Mouse (Mus musculus): ENCODE results near the gene Gc. TPM values are rescaled to one million over a fixed set of nuclear protein-coding genes. Genes with fewer than 3 reads are reported as not detected.

The Gc gene
- 13.5 and 17.3 TPM in 2 replicates for polyA plus RNA-seq (2014; fragmentation: Nextera tagmentation; extraction: Ambion mirVana)

GRCm38 (mm10) chr5:89457554-89458062 is at the start of gene Gc:
Gc (minus strand) TSS chr5:89457898.
- Histone ChIP-seq H3K4me3 (ENCODE audit: low read depth, low read length) (no peak within 1 kb of the TSS), H3K4me2 (no peak within 1 kb of the TSS), H3K9ac (ENCODE audit: low read depth, low read length) (no peak within 1 kb of the TSS), H3K27ac (ENCODE audit: low read depth, low read length) (no peak within 1 kb of the TSS), H3K9me3 (ENCODE audit: control insufficient read depth, low read length) (no peaks in the 10 kb centered on the region), H3K36me3 (ENCODE audit: control insufficient read depth, insufficient read depth, low read length) (no peaks in the 10 kb centered on the region), H3K27me3 (replicated peaks; ENCODE audit: control insufficient read depth, insufficient read depth, low read length) (no peaks in the 10 kb centered on the region), H3K4me1 (replicated peaks; ENCODE audit: control insufficient read depth, insufficient read depth, low read length) (no peaks in the 10 kb centered on the region)
- DNase-seq (ENCODE audit: low spot score) (no peak), ATAC-seq (replicated peaks; ENCODE audit: low FRiP score) (no peak)
- 55% methylated on average over 5 of the region's 5 CpGs for WGBS

GRCm38 (mm10) chr5:89500182-89500581 is 42.5 kb upstream of the Gc start:
- no peak overlapping the region for H3K9ac ChIP-seq (ENCODE audit: low read depth, low read length)
- no peak overlapping the region for H3K4me2 ChIP-seq
- no peak overlapping the region for H3K4me3 ChIP-seq (ENCODE audit: low read depth, low read length)
- H3K36me3 ChIP-seq (ENCODE audit: control insufficient read depth, insufficient read depth, low read length), result no peaks in the 10 kb centered on the region
- ATAC-seq (replicated peaks; ENCODE audit: low FRiP score) (no peak), DNase-seq (ENCODE audit: low spot score) (no peak)
- no peaks in the 10 kb centered on the region for H3K9me3 ChIP-seq (ENCODE audit: control insufficient read depth, low read length)
- no peak overlapping the region for H3K27ac ChIP-seq (ENCODE audit: low read depth, low read length)
- 45% methylated on average over 6 of the region's 6 CpGs for WGBS
- no peaks in the 10 kb centered on the region for H3K27me3 ChIP-seq (replicated peaks; ENCODE audit: control insufficient read depth, insufficient read depth, low read length)
- no peaks in the 10 kb centered on the region for H3K4me1 ChIP-seq (replicated peaks; ENCODE audit: control insufficient read depth, insufficient read depth, low read length)

- no peak overlapping the region for H3K4me3 ChIP-seq (ENCODE audit: low read depth, low read length)
- 87% methylated on average over 1 of the region's 1 CpGs for WGBS
- no peaks in the 10 kb centered on the region for H3K27me3 ChIP-seq (replicated peaks; ENCODE audit: control insufficient read depth, insufficient read depth, low read length)
- no peaks in the 10 kb centered on the region for H3K36me3 ChIP-seq (ENCODE audit: control insufficient read depth, insufficient read depth, low read length)
- DNase-seq (ENCODE audit: low spot score) (no peak), ATAC-seq (replicated peaks; ENCODE audit: low FRiP score) (no peak)
- no peak overlapping the region for H3K4me2 ChIP-seq
- no peak overlapping the region for H3K9ac ChIP-seq (ENCODE audit: low read depth, low read length)
- no peak overlapping the region for H3K27ac ChIP-seq (ENCODE audit: low read depth, low read length)
- no peaks in the 10 kb centered on the region for H3K4me1 ChIP-seq (replicated peaks; ENCODE audit: control insufficient read depth, insufficient read depth, low read length)
- no peaks in the 10 kb centered on the region for H3K9me3 ChIP-seq (ENCODE audit: control insufficient read depth, low read length)
Measured at GRCm38 (mm10) chr5:89492560-89492959, 34.9 kb upstream of the Gc start.

- ATAC-seq (replicated peaks; ENCODE audit: low FRiP score) (no peak), DNase-seq (ENCODE audit: low spot score) (no peak)
- no peak overlapping the region for H3K9ac ChIP-seq (ENCODE audit: low read depth, low read length)
- no peaks in the 10 kb centered on the region for H3K9me3 ChIP-seq (ENCODE audit: control insufficient read depth, low read length)
- no peak overlapping the region for H3K4me3 ChIP-seq (ENCODE audit: low read depth, low read length)
- no peak overlapping the region for H3K27ac ChIP-seq (ENCODE audit: low read depth, low read length)
- H3K36me3 ChIP-seq (ENCODE audit: control insufficient read depth, insufficient read depth, low read length), result no peaks in the 10 kb centered on the region
- H3K4me1 ChIP-seq (replicated peaks; ENCODE audit: control insufficient read depth, insufficient read depth, low read length), result no peaks in the 10 kb centered on the region
- H3K27me3 ChIP-seq (replicated peaks; ENCODE audit: control insufficient read depth, insufficient read depth, low read length), result no peaks in the 10 kb centered on the region
- 83% methylated on average over 4 of the region's 4 CpGs for WGBS
- no peak overlapping the region for H3K4me2 ChIP-seq
Measured at GRCm38 (mm10) chr5:89470483-89470882, 12.8 kb upstream of the Gc start.

GRCm38 (mm10) chr5:89467886-89468285 is 10.2 kb upstream of the Gc start:
- H3K27me3 ChIP-seq (replicated peaks; ENCODE audit: control insufficient read depth, insufficient read depth, low read length), result no peaks in the 10 kb centered on the region
- no peak overlapping the region for H3K4me3 ChIP-seq (ENCODE audit: low read depth, low read length)
- H3K27ac ChIP-seq (ENCODE audit: low read depth, low read length), result no peak overlapping the region
- no peak overlapping the region for H3K9ac ChIP-seq (ENCODE audit: low read depth, low read length)
- DNase-seq (ENCODE audit: low spot score), result no peak
- no peaks in the 10 kb centered on the region for H3K36me3 ChIP-seq (ENCODE audit: control insufficient read depth, insufficient read depth, low read length)
- no peaks in the 10 kb centered on the region for H3K9me3 ChIP-seq (ENCODE audit: control insufficient read depth, low read length)
- no peaks in the 10 kb centered on the region for H3K4me1 ChIP-seq (replicated peaks; ENCODE audit: control insufficient read depth, insufficient read depth, low read length)
- 63% methylated on average over 2 of the region's 2 CpGs for WGBS
- ATAC-seq (replicated peaks; ENCODE audit: low FRiP score), result no peak
- H3K4me2 ChIP-seq, result no peak overlapping the region

- ATAC-seq (replicated peaks; ENCODE audit: low FRiP score) (no peak), DNase-seq (ENCODE audit: low spot score) (no peak)
- Histone ChIP-seq H3K9me3 (ENCODE audit: control insufficient read depth, low read length) (no peaks in the 10 kb centered on the region), H3K4me2 (no peak overlapping the region), H3K27me3 (replicated peaks; ENCODE audit: control insufficient read depth, insufficient read depth, low read length) (no peaks in the 10 kb centered on the region), H3K4me3 (ENCODE audit: low read depth, low read length) (no peak overlapping the region), H3K9ac (ENCODE audit: low read depth, low read length) (no peak overlapping the region), H3K27ac (ENCODE audit: low read depth, low read length) (no peak overlapping the region), H3K36me3 (ENCODE audit: control insufficient read depth, insufficient read depth, low read length) (no peaks in the 10 kb centered on the region), H3K4me1 (replicated peaks; ENCODE audit: control insufficient read depth, insufficient read depth, low read length) (no peaks in the 10 kb centered on the region)
- 78% methylated on average over 1 of the region's 1 CpGs for WGBS
Measured at GRCm38 (mm10) chr5:89467045-89467444, 9.3 kb upstream of the Gc start.

GRCm38 (mm10) chr5:89466275-89466674 is 8.6 kb upstream of the Gc start:
- Histone ChIP-seq H3K4me2 (no peak overlapping the region), H3K4me3 (ENCODE audit: low read depth, low read length) (no peak overlapping the region), H3K4me1 (replicated peaks; ENCODE audit: control insufficient read depth, insufficient read depth, low read length) (no peaks in the 10 kb centered on the region), H3K9me3 (ENCODE audit: control insufficient read depth, low read length) (no peaks in the 10 kb centered on the region), H3K36me3 (ENCODE audit: control insufficient read depth, insufficient read depth, low read length) (no peaks in the 10 kb centered on the region), H3K9ac (ENCODE audit: low read depth, low read length) (no peak overlapping the region), H3K27me3 (replicated peaks; ENCODE audit: control insufficient read depth, insufficient read depth, low read length) (no peaks in the 10 kb centered on the region), H3K27ac (ENCODE audit: low read depth, low read length) (no peak overlapping the region)
- DNase-seq (ENCODE audit: low spot score) (no peak), ATAC-seq (replicated peaks; ENCODE audit: low FRiP score) (no peak)

- H3K9me3 ChIP-seq (ENCODE audit: control insufficient read depth, low read length), result no peaks in the 10 kb centered on the region
- no peak overlapping the region for H3K4me3 ChIP-seq (ENCODE audit: low read depth, low read length)
- no peak overlapping the region for H3K9ac ChIP-seq (ENCODE audit: low read depth, low read length)
- H3K36me3 ChIP-seq (ENCODE audit: control insufficient read depth, insufficient read depth, low read length), result no peaks in the 10 kb centered on the region
- WGBS, result 65% methylated on average over 4 of the region's 4 CpGs
- ATAC-seq (replicated peaks; ENCODE audit: low FRiP score) (no peak), DNase-seq (ENCODE audit: low spot score) (no peak)
- no peaks in the 10 kb centered on the region for H3K27me3 ChIP-seq (replicated peaks; ENCODE audit: control insufficient read depth, insufficient read depth, low read length)
- H3K4me1 ChIP-seq (replicated peaks; ENCODE audit: control insufficient read depth, insufficient read depth, low read length), result no peaks in the 10 kb centered on the region
- H3K4me2 ChIP-seq, result no peak overlapping the region
- no peak overlapping the region for H3K27ac ChIP-seq (ENCODE audit: low read depth, low read length)
Measured at GRCm38 (mm10) chr5:89461817-89462216, 4.1 kb upstream of the Gc start.

- ATAC-seq (replicated peaks; ENCODE audit: low FRiP score), result no peak
- DNase-seq (ENCODE audit: low spot score), result no peak
- no peak overlapping the region for H3K4me2 ChIP-seq
- H3K4me3 ChIP-seq (ENCODE audit: low read depth, low read length), result no peak overlapping the region
- no peak overlapping the region for H3K27ac ChIP-seq (ENCODE audit: low read depth, low read length)
- H3K9me3 ChIP-seq (ENCODE audit: control insufficient read depth, low read length), result no peaks in the 10 kb centered on the region
- no peaks in the 10 kb centered on the region for H3K4me1 ChIP-seq (replicated peaks; ENCODE audit: control insufficient read depth, insufficient read depth, low read length)
- H3K36me3 ChIP-seq (ENCODE audit: control insufficient read depth, insufficient read depth, low read length), result no peaks in the 10 kb centered on the region
- H3K27me3 ChIP-seq (replicated peaks; ENCODE audit: control insufficient read depth, insufficient read depth, low read length), result no peaks in the 10 kb centered on the region
- H3K9ac ChIP-seq (ENCODE audit: low read depth, low read length), result no peak overlapping the region
Measured at GRCm38 (mm10) chr5:89459591-89459990, 1.9 kb upstream of the Gc start.
